ENCODE assay signal across 9 mouse cellular contexts in the genomic region with DNA sequence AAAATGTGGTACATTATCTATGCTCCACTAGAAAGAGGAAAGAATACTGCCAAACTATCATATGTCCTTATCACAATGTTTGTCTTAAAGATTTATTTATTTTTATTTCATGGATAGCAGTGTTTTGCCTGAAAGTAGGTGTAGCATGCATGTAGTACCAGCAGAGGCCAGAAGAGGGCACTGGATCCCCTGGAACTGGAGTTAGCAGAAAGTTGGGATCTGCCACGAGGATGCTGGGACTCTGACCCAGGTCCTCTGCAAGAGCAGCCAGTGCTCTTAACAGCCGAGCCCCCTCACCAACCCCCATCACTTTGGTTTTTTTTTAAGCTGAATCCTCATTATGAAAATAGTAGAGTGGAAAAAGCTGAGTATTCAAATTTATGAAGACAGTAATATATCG. TPM values are rescaled to one million over a fixed set of nuclear protein-coding genes. Genes with fewer than 3 reads are reported as not detected.
A peak's percentile ranks its signal among the peaks of the same experiment; 100 is the strongest.
DNase-seq lines count a peak whose midpoint lies in the region; ATAC-seq and TF ChIP-seq lines count a peak whose summit lies in the region.
"Had no signal": no experiment of that assay in that cellular context is flagged by ENCODE, and none has a peak within 500 bp of the region (broad histone marks: within the 10 kb centered on the region; RNA-seq: fewer than 3 reads in every experiment).

No protein-coding gene starts in this region.

- no peaks in the 10 kb centered on the region; the same call in 1 of the 2 replicates for H3K36me3 ChIP-seq in limb, embryonic 11.5 days (ENCODE audit: control insufficient read depth, insufficient read depth, low read length)
- H3K36me3 ChIP-seq: liver, embryonic 13.5 days had no signal

- peak; percentile 80 for TF ChIP-seq CTCF in gastrocnemius, adult 2 months (IDR thresholded peaks at IDR 0.05)

- no peaks in the 10 kb centered on the region for H3K27me3 ChIP-seq in limb, embryonic 11.5 days (ENCODE audit: control insufficient read depth, insufficient read depth, low read length)
- H3K27me3 ChIP-seq: liver, embryonic 13.5 days had no signal

- WGBS in limb, embryonic 11.5 days, result 82% methylated on average over 3 of the region's 3 CpGs

- no peak overlapping the region for H3K27ac ChIP-seq in gastrocnemius, adult 2 months
- no peak overlapping the region for H3K27ac ChIP-seq in limb, embryonic 11.5 days (replicated peaks; ENCODE audit: low read depth, low read length)
- H3K27ac ChIP-seq: liver, embryonic 13.5 days had no signal

- intact Hi-C loops in gastrocnemius, adult 2 months (cut with DNase I), result no loop called here

- no peak overlapping the region for H3K4me2 ChIP-seq in limb, embryonic 11.5 days (ENCODE audit: low read depth, severe bottlenecking)
- H3K4me2 ChIP-seq: liver, embryonic 13.5 days had no signal

- no peak overlapping the region for H3K4me3 ChIP-seq in gastrocnemius, adult 2 months
- no peak overlapping the region for H3K4me3 ChIP-seq in limb, embryonic 11.5 days (ENCODE audit: low read depth, low read length)
- H3K4me3 ChIP-seq: liver, embryonic 13.5 days had no signal

- peaks cover 19% of the 10 kb centered on the region for H3K4me1 ChIP-seq in limb, embryonic 11.5 days (ENCODE audit: control insufficient read depth, insufficient read depth, low read length)
- H3K4me1 ChIP-seq: liver, embryonic 13.5 days had no signal

- H3K9me3 ChIP-seq in limb, embryonic 11.5 days (ENCODE audit: control insufficient read depth, low read length), result no peaks in the 10 kb centered on the region
- H3K9me3 ChIP-seq: liver, embryonic 13.5 days had no signal

- no peak overlapping the region for H3K9ac ChIP-seq in limb, embryonic 11.5 days (ENCODE audit: low read length)
- H3K9ac ChIP-seq: liver, embryonic 13.5 days had no signal

- DNase-seq in gastrocnemius, adult 2 months, result peak; percentile 55
- no peak for DNase-seq in gastrocnemius, adult 18-20 months (ENCODE audit: low spot score)
- DNase-seq in right cerebral cortex, postnatal 14 days, result peak; percentile 50
- no peak for DNase-seq in right cerebral cortex, postnatal 25 days
- DNase-seq in limb, embryonic 11.5 days (ENCODE audit: low spot score), result peak; percentile 68
- peak; percentile 38 for DNase-seq in thymus, postnatal 14 days
- DNase-seq in layer of hippocampus, adult 8-10 months (ENCODE audit: low spot score in 2 of 2), result no peak
- no peak for DNase-seq in embryo, embryonic 11 days
- DNase-seq: liver, embryonic 13.5 days had no signal

- no peak for ATAC-seq in limb, embryonic 11.5 days (ENCODE audit: insufficient number of reproducible peaks, low FRiP score, low TSS enrichment, low read depth)

RNA-seq across cellular contexts. Expression of gene Msrb3, which starts 37.7 kb away (rescaled TPM):
- total RNA-seq in gastrocnemius, adult 2 months (2021), result 100 to 1,000 TPM; 111 to 116 TPM
- 100 to 1,000 TPM; 120 to 127 TPM for total RNA-seq in gastrocnemius, adult 18-20 months (2021)
- 7.5 and 7.8 TPM in 2 replicates for polyA plus RNA-seq in limb, embryonic 11.5 days (2014; fragmentation: Nextera tagmentation; extraction: Ambion mirVana)
- total RNA-seq in layer of hippocampus, adult 8-10 months (2022), result 1 to 10 TPM; 3.7 to 5.1 (median 4.7) TPM

Comparison
In these comparisons a context has a peak if more than half of its experiments do, and no peak if none do; other contexts are left out.
1. DNase-seq: peak in gastrocnemius, adult 2 months (single experiment), right cerebral cortex, postnatal 14 days (single experiment), limb, embryonic 11.5 days (single experiment) and thymus, postnatal 14 days (single experiment); none in gastrocnemius, adult 18-20 months (single experiment), right cerebral cortex, postnatal 25 days (single experiment), layer of hippocampus, adult 8-10 months (0 of 2) and embryo, embryonic 11 days (single experiment).
2. RNA of gene Msrb3, which starts 37.7 kb away (total RNA-seq): 120 to 127 TPM in gastrocnemius, adult 18-20 months and 111 to 116 TPM in gastrocnemius, adult 2 months; 3.7 to 5.1 TPM in layer of hippocampus, adult 8-10 months; every median in the first group is over 10 times any median in the second.